Mouse (Mus musculus) kidney, adult 2 months (tissue): ENCODE measurements at regions not wholly inside any gene's neighbourhood (a gene's known extent, or its start where the extent isn't known, plus 50 kb on each side); places are given as distances from the start of the nearest gene placed in this dataset.

Source experiments
- DNase-seq: peaks from one replicate; pipeline ENCODE4 v3.0.0; 2021
- H3K27ac ChIP-seq: fragments of 200-500 bp; 2 replicates; pipeline ENCODE4 v1.5.1; 2012; ENCODE audit warnings: low read depth, low read length, control low read depth, inconsistent platforms; ENCODE audit not compliant: insufficient read depth
- H3K27me3 ChIP-seq: fragments of 200-500 bp; replicated peaks from 2 replicates; pipeline ENCODE4 v1.6.1; 2012; ENCODE audit warnings: mild to moderate bottlenecking, moderate library complexity, low read length, inconsistent platforms; ENCODE audit not compliant: control insufficient read depth, insufficient read depth
- H3K36me3 ChIP-seq: fragments of 200-500 bp; 2 replicates; pipeline ENCODE4 v1.6.1; 2012; ENCODE audit warnings: mild to moderate bottlenecking, moderate library complexity, low read length, inconsistent platforms; ENCODE audit not compliant: control insufficient read depth, insufficient read depth
- H3K4me1 ChIP-seq: fragments of 200-500 bp; 2 replicates; pipeline ENCODE4 v1.6.1; 2011; ENCODE audit warnings: low read length; ENCODE audit not compliant: control insufficient read depth, insufficient read depth
- H3K4me3 ChIP-seq: fragments of 200-500 bp; 2 replicates; pipeline ENCODE4 v1.5.1; 2011; ENCODE audit warnings: mild to moderate bottlenecking, low read depth, low read length, control low read depth; ENCODE audit not compliant: insufficient read depth
- CTCF ChIP-seq: fragments of 200-500 bp; conservative IDR thresholded peaks from 2 replicates; pipeline ENCODE4 v1.5.1; 2011; ENCODE audit warnings: low read depth, mild to moderate bottlenecking, control low read depth, low read length, moderate library complexity, mixed read lengths; ENCODE audit not compliant: insufficient read depth, insufficient read length
- POLR2A ChIP-seq: fragments of 200-500 bp; IDR thresholded peaks from one replicate; pipeline ENCODE4 v1.6.1; 2011; ENCODE audit warnings: low read depth, low read length, control low read depth
- WGBS: fragments of 180-500 bp; shearing (Covaris S2); methylation state at CpG from one replicate; pipeline ENCODE4 v1.1.7; 2018; 5-methylcytosine and 5-hydroxymethylcytosine counted together

DNA sequence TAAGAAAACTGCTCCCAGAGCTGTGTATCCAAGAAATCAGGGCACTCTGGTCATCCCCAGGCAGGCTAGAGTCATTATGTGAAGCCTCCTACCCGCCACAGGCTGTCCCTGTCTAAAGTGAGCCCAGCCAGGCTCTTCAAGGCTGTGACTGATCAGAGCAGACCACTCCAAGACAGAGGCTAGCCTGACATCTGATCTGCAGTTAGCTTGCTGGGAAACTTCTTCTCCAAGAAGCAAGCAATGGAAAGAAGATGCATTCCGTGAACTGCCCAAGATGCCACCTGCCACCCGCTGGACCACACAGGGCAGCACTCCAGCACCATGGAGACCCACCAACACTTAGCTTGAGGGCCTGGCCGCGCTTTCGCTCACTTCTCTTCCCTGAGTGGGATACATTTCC lies 323.2 kb downstream of the Wdr11 start:
- TF ChIP-seq CTCF (no peak), POLR2A (no peak)
- Histone ChIP-seq H3K4me1 (no peaks in the 10 kb centered on the region), H3K27me3 (no peaks in the 10 kb centered on the region), H3K36me3 (no peaks in the 10 kb centered on the region), H3K4me3 (no peak overlapping the region), H3K27ac (no peak overlapping the region)
- 89% methylated on average over 6 of the region's 6 CpGs for WGBS
- DNase-seq: no peak

DNA sequence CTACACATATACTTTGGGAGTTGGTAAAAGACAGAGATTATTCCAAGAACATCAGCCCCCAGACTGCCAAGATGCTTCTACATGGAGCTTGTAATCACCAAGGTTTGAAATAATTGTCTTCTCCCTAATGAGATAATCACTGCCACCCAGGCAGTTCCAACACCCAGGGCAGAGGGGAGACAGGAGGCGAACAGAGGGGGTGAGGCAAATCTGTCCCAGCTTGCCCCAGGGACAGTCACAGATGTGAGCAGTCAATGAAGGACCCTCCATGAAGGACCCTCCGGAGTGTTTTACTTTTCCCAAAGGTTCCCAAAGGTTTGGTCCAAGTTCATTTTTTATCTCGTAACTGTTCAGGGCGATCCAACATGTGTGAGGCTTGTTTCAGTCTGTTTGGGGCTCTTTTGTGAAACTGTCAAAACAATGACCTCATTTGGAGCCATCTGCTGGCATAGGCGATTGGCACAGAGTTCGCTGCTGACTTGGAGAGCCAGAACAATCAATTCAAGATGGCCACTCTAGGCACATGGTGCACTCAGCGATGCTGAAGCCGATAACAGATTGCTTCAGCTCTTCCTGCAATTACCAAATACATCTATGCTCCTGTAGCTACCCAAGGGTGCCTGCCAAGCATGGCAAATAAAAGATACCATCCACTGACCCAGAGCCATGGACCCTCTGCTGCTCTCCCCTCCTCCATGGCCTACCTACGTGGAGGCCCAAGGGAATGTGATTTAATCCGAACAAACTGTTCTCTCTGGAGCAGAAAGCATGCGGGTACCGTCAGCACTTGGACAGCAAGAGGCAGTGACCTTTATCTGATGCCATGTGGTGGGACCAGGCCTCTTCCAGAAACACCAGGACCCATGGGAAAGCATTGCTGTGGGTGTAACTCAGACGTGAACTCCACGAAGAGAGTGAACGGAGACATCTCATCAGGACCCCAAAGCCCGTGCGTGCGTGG lies 326.9 kb downstream of the Wdr11 start:
- Histone ChIP-seq H3K27ac (no peak overlapping the region), H3K4me3 (no peak overlapping the region), H3K4me1 (no peaks in the 10 kb centered on the region), H3K27me3 (no peaks in the 10 kb centered on the region), H3K36me3 (no peaks in the 10 kb centered on the region)
- no peak for TF ChIP-seq POLR2A
- no peak for TF ChIP-seq CTCF
- WGBS: 84% methylated on average over 18 of the region's 18 CpGs
- DNase-seq: no peak

DNA sequence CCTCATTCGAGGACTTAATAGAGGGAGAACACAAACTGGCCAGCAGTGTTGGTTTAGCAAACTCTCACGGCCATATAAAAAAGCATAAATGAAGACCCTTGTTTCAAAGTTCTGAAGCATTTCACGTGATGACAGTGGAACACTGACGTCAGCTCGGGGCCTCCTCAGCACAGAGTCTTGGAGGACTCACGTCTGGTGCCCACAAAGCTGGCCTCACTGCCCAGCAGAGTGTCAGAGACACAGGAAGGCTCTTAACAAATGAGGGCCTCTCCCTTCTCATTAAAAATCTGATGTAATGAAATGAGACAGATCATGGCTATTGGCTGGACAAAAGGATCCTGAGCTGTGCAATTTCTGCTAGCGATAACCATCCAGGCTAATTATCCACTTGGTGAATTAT lies 330.6 kb downstream of the Wdr11 start:
- Histone ChIP-seq H3K36me3 (no peaks in the 10 kb centered on the region), H3K4me1 (no peaks in the 10 kb centered on the region)
- 82% methylated on average over 7 of the region's 7 CpGs for WGBS

DNA sequence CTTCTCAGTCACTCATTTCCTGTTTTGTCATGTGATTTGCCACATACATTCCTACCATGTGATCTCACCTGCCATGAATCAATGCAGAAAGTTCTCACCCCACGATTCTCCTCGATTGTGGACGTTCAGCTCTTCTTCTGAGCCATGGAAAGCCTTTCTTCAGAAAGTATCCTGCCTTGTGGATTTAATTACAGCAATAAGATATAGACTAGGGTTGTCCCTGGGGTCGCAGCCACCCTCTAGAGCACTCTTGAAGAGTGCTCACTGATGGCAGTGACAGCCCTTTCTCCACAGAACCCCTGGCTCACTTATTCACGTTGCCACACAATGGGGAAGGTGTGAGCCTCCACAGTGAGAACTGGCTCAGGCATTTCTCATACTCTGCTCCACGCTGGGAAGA lies 345.1 kb downstream of the Wdr11 start:
- 77% methylated on average over 6 of the region's 6 CpGs for WGBS
- no peaks in the 10 kb centered on the region for H3K36me3 ChIP-seq
- H3K27ac ChIP-seq: no peak overlapping the region
- TF ChIP-seq POLR2A (no peak), CTCF (no peak)
- no peak overlapping the region for H3K4me3 ChIP-seq
- H3K27me3 ChIP-seq: no peaks in the 10 kb centered on the region
- DNase-seq: no peak
- no peaks in the 10 kb centered on the region for H3K4me1 ChIP-seq

More for the DNA sequence above, 330.6 kb downstream of the Wdr11 start:
- TF ChIP-seq POLR2A (no peak), CTCF (no peak)
- Histone ChIP-seq H3K4me3 (no peak overlapping the region), H3K27ac (no peak overlapping the region), H3K27me3 (no peaks in the 10 kb centered on the region)
- no peak for DNase-seq

DNA sequence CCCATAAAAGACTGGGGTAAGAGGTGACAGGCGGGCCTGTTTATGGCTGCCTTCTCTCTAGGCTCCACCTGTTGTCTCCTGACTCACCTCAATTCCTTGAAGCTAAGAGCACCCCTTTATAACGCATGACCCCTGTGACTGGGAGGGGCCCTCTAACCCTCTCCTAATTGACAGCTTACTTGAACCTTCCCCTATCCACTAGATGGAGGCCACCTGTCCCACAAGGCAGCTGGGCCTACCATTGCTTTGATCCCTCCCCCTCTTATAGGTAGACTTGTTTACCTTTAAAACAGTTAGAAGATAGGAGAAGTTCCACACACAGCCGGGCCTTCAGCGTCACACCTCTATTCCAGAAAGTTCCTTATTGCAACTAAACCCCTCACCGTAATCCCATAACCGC lies 346.1 kb downstream of the Wdr11 start:
- no peaks in the 10 kb centered on the region for H3K4me1 ChIP-seq
- no peaks in the 10 kb centered on the region for H3K36me3 ChIP-seq
- TF ChIP-seq POLR2A (no peak), CTCF (no peak)
- 84% methylated on average over 6 of the region's 6 CpGs for WGBS
- H3K27me3 ChIP-seq: no peaks in the 10 kb centered on the region
- H3K27ac ChIP-seq: no peak overlapping the region
- H3K4me3 ChIP-seq: no peak overlapping the region
- no peak for DNase-seq

DNA sequence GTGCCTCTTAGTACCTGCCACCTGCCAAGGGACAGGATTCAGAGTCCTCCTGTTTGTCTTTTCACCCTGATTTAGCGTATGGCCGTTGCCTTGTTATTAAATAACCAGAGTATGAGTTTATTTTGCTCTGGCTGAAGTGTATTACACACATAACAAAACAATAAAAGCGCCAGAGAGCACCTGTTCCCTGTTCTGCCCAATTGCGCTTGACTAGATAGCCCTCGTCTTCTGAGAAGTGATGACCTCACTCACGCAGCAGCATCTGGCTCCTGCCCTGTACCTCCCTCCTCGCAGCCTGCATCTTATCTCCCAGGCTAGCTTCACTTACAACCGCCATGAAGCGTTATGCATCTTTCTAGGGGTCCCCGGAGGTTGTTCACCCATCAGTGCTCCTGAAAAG lies 346.5 kb downstream of the Wdr11 start:
- no peak for TF ChIP-seq POLR2A
- no peak for TF ChIP-seq CTCF
- Histone ChIP-seq H3K27me3 (no peaks in the 10 kb centered on the region), H3K36me3 (no peaks in the 10 kb centered on the region), H3K4me3 (no peak overlapping the region), H3K4me1 (no peaks in the 10 kb centered on the region), H3K27ac (no peak overlapping the region)
- DNase-seq: no peak
- 61% methylated on average over 10 of the region's 10 CpGs for WGBS

DNA sequence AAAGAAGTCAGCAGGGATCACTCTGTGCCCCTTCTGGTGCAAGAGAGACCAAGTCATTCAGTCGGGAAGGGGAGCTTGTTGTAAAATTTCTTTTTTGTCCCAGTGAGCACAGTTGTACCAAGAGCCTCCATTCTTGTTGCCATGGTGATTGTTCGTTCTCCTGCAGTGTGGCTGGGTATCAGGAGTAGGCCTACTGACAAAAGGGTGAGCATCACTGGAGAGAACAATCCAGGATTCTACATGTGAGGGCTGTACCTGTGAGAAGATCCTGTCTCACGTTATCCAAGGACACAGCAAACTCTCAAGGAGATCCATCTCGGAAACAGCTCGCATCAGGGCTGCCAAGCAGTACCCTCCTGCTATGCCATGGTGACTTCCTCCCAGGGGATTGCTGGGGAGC lies 347.6 kb downstream of the Wdr11 start:
- no peaks in the 10 kb centered on the region for H3K36me3 ChIP-seq
- DNase-seq: no peak
- TF ChIP-seq POLR2A: no peak
- TF ChIP-seq CTCF: no peak
- no peaks in the 10 kb centered on the region for H3K4me1 ChIP-seq
- H3K27ac ChIP-seq: no peak overlapping the region
- no peaks in the 10 kb centered on the region for H3K27me3 ChIP-seq
- WGBS: 93% methylated on average over 5 of the region's 5 CpGs
- H3K4me3 ChIP-seq: no peak overlapping the region
